11 mouse cellular contexts compared by ENCODE assay signal in the genomic region with DNA sequence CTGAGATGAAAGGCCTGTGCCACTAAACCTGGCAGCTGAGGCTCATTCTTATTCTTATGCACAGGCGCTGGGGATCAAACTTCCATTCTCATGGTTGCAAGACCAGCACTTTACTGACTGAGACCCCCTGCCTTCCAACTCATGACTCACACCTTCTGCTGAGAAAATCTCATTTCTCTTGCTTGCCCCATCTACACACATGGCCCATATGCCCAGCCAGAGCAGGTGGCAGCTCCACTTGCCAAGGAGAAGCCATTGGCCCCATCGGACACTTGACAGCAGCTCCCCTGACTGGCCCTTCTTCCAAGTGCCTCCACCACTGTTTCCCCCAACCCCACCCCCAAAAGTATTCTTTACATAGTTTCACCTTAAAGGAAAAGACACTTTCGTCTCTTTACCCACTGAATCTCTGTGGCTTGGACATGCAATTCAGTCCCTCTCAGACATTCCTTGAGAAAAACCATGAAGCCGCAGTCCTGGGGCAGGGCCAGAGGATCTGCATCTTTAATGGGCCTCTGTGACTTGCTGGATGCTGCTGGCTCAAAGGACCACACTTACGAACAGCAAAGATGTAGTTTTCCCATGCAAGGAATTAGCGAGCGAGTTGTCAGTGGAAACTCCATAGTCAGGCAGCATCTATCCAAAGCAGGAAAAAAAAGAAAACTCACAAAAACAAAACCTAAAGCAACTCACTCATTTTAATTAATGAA.
DNase-seq lines count a peak whose midpoint lies in the region; ATAC-seq and TF ChIP-seq lines count a peak whose summit lies in the region.
"Had no signal": no experiment of that assay in that cellular context is flagged by ENCODE, and none has a peak within 500 bp of the region (broad histone marks: within the 10 kb centered on the region; RNA-seq: fewer than 3 reads in every experiment).

No protein-coding gene starts in this region.

- no peaks in the 10 kb centered on the region for H3K9me3 ChIP-seq in forebrain, embryonic 16.5 days (ENCODE audit: control insufficient read depth, low read length)
- no peaks in the 10 kb centered on the region for H3K9me3 ChIP-seq in midbrain, embryonic 12.5 days
- no peaks in the 10 kb centered on the region for H3K9me3 ChIP-seq in lung, postnatal 0 days (ENCODE audit: low read length)
- H3K9me3 ChIP-seq: heart, embryonic 10.5 days had no signal

- H3K27me3 ChIP-seq in forebrain, embryonic 16.5 days (replicated peaks; ENCODE audit: control insufficient read depth, insufficient read depth, low read length), result peaks cover 9% of the 10 kb centered on the region
- H3K27me3 ChIP-seq in midbrain, embryonic 12.5 days, result peaks cover 23% of the 10 kb centered on the region
- H3K27me3 ChIP-seq in lung, postnatal 0 days (replicated peaks; ENCODE audit: insufficient read depth, low read length), result peaks cover 45% of the 10 kb centered on the region

- no peak for TF ChIP-seq EP300 in lung, postnatal 0 days (IDR thresholded peaks at IDR 0.05)

- H3K4me1 ChIP-seq in forebrain, embryonic 16.5 days (replicated peaks; ENCODE audit: control insufficient read depth, insufficient read depth, low read length), result peaks cover 24% of the 10 kb centered on the region
- H3K4me1 ChIP-seq in midbrain, embryonic 12.5 days, result peaks cover 43% of the 10 kb centered on the region
- no peaks in the 10 kb centered on the region for H3K4me1 ChIP-seq in lung, postnatal 0 days (ENCODE audit: insufficient read depth, low read depth, low read length)
- H3K4me1 ChIP-seq: heart, embryonic 10.5 days had no signal

- peak overlapping the region; percentile 58 for H3K27ac ChIP-seq in forebrain, embryonic 16.5 days (ENCODE audit: low read length)
- H3K27ac ChIP-seq in midbrain, embryonic 12.5 days (replicated peaks), result peak overlapping the region; percentile 82
- no peak overlapping the region for H3K27ac ChIP-seq in lung, postnatal 0 days (ENCODE audit: low read length)
- H3K27ac ChIP-seq: heart, embryonic 10.5 days; macrophage had no signal

- no peak overlapping the region for H3K4me3 ChIP-seq in forebrain, embryonic 16.5 days (replicated peaks; ENCODE audit: low read length)
- H3K4me3 ChIP-seq in midbrain, embryonic 12.5 days, result no peak overlapping the region
- H3K4me3 ChIP-seq in lung, postnatal 0 days (ENCODE audit: low read depth, low read length), result no peak overlapping the region
- H3K4me3 ChIP-seq: heart, embryonic 10.5 days had no signal

- TF ChIP-seq CTCF in lung, postnatal 0 days (IDR thresholded peaks at IDR 0.05), result no peak

- H3K4me2 ChIP-seq in forebrain, embryonic 16.5 days (ENCODE audit: low read length), result no peak overlapping the region; the same call in 1 of the 2 replicates
- peak overlapping the region; percentile 28 for H3K4me2 ChIP-seq in midbrain, embryonic 12.5 days (replicated peaks)
- H3K4me2 ChIP-seq in lung, postnatal 0 days (replicated peaks; ENCODE audit: low read depth, low read length), result no peak overlapping the region

- DNase-seq in brain, adult 2 months (ENCODE audit: low read depth, low spot score), result peak; percentile 50
- peak; percentile 73 to 82 for DNase-seq in cerebellum, postnatal 25 days
- DNase-seq in lung, postnatal 0 days (ENCODE audit: low spot score), result no peak
- DNase-seq in frontal cortex, postnatal 10 days (ENCODE audit: low spot score in 2 of 2), result no peak
- DNase-seq in natural killer cell, adult 2 months (ENCODE audit: low spot score in 2 of 2), result no peak

- H3K9ac ChIP-seq in forebrain, embryonic 16.5 days (replicated peaks; ENCODE audit: low read depth, low read length), result no peak overlapping the region
- H3K9ac ChIP-seq in midbrain, embryonic 12.5 days (replicated peaks), result no peak overlapping the region; the same call in 1 of the 2 replicates
- no peak overlapping the region for H3K9ac ChIP-seq in lung, postnatal 0 days (replicated peaks; ENCODE audit: low read depth)

- no peaks in the 10 kb centered on the region for H3K36me3 ChIP-seq in forebrain, embryonic 16.5 days (ENCODE audit: control insufficient read depth, insufficient read depth)
- no peaks in the 10 kb centered on the region for H3K36me3 ChIP-seq in midbrain, embryonic 12.5 days
- H3K36me3 ChIP-seq in lung, postnatal 0 days (ENCODE audit: insufficient read depth, low read length), result no peaks in the 10 kb centered on the region
- H3K36me3 ChIP-seq: heart, embryonic 10.5 days had no signal

- peak; percentile 78 for ATAC-seq in forebrain, embryonic 16.5 days
- ATAC-seq in midbrain, embryonic 12.5 days (ENCODE audit: low FRiP score, low read depth), result peak; percentile 79
- no peak for ATAC-seq in lung, postnatal 0 days
- no peak for ATAC-seq in megakaryocyte, adult 5-6 weeks (ENCODE audit: poor library complexity, severe bottlenecking)
- ATAC-seq: intestine, embryonic 16.5 days had no signal

- 5% methylated on average over 7 of the region's 7 CpGs for WGBS in forebrain, embryonic 16.5 days
- 20% methylated on average over 7 of the region's 7 CpGs for WGBS in midbrain, embryonic 12.5 days
- 81% methylated on average over 7 of the region's 7 CpGs for WGBS in lung, postnatal 0 days

Comparison
In these comparisons a context has a peak if more than half of its experiments do, and no peak if none do; other contexts are left out.
1. DNase-seq: peak in brain, adult 2 months (single experiment) and cerebellum, postnatal 25 days (2 of 2); none in lung, postnatal 0 days (single experiment), frontal cortex, postnatal 10 days (0 of 2) and natural killer cell, adult 2 months (0 of 2).
2. ATAC-seq: peak in forebrain, embryonic 16.5 days (single experiment) and midbrain, embryonic 12.5 days (single experiment); none in lung, postnatal 0 days (single experiment) and megakaryocyte, adult 5-6 weeks (single experiment).